Mouse (Mus musculus) neural tube, embryonic 15.5 days (tissue): Measurements from ENCODE around the gene Col4a3bp. TPM values are rescaled to one million over a fixed set of nuclear protein-coding genes. Genes with fewer than 3 reads are reported as not detected.

Experiments
- ATAC-seq: fragments of 200-750 bp; cut with Nextera tagmentation; 2 replicates; pipeline ENCODE4 v1.8.0; 2017; ENCODE audit warnings: mild to moderate bottlenecking, moderate TSS enrichment, moderate library complexity; ENCODE audit not compliant: low FRiP score
- H3K27ac ChIP-seq: fragments of 300-500 bp; sonication (generic); replicated peaks from 2 replicates; pipeline ENCODE4 v1.5.1; 2015; ENCODE audit warnings: mild to moderate bottlenecking, inconsistent platforms
- H3K27me3 ChIP-seq: fragments of 300-500 bp; sonication (generic); replicated peaks from 2 replicates; pipeline ENCODE4 v1.6.1; 2015; ENCODE audit warnings: inconsistent platforms
- H3K36me3 ChIP-seq: fragments of 300-500 bp; sonication (generic); 2 replicates; pipeline ENCODE4 v1.6.1; 2015; ENCODE audit warnings: inconsistent platforms
- H3K4me1 ChIP-seq: fragments of 300-500 bp; sonication (generic); 2 replicates; pipeline ENCODE4 v1.6.1; 2015; ENCODE audit warnings: inconsistent platforms
- H3K4me2 ChIP-seq: fragments of 300-500 bp; sonication (generic); 2 replicates; pipeline ENCODE4 v1.6.1; 2015; ENCODE audit warnings: inconsistent platforms, mild to moderate bottlenecking, moderate library complexity
- H3K4me3 ChIP-seq: fragments of 300-500 bp; sonication (generic); replicated peaks from 2 replicates; pipeline ENCODE4 v1.5.1; 2015; ENCODE audit warnings: mild to moderate bottlenecking, inconsistent platforms
- H3K9ac ChIP-seq: fragments of 300-500 bp; sonication (generic); replicated peaks from 2 replicates; pipeline ENCODE4 v1.6.1; 2015; ENCODE audit warnings: mild to moderate bottlenecking, inconsistent platforms
- H3K9me3 ChIP-seq: fragments of 300-500 bp; sonication (generic); replicated peaks from 2 replicates; pipeline ENCODE4 v1.6.1; 2016; ENCODE audit warnings: inconsistent platforms
- WGBS: fragments of 180-500 bp; shearing (Covaris S2); methylation state at CpG from one replicate; pipeline ENCODE4 v1.1.7; 2015; ENCODE audit warnings: mixed read lengths; 5-methylcytosine and 5-hydroxymethylcytosine counted together
- polyA plus RNA-seq: library from polyadenylated mRNA; unstranded; fragments of >200 nt; fragmentation: Nextera tagmentation; extraction: Ambion mirVana; gene quantifications from 2 replicates; pipeline ENCODE4 v1.2.1, GENCODE M21; 2015

Col4a3bp gene
- polyA plus RNA-seq, 1 experiment from 2014 or later: 9.0 TPM

GRCm38 (mm10) chr13:96521294-96521693 is 21.1 kb upstream of the Col4a3bp start:
- H3K9ac ChIP-seq: no peak overlapping the region
- H3K4me3 ChIP-seq: no peak overlapping the region
- no peaks in the 10 kb centered on the region for H3K9me3 ChIP-seq
- no peak for ATAC-seq
- no peaks in the 10 kb centered on the region for H3K4me1 ChIP-seq
- H3K27ac ChIP-seq: no peak overlapping the region
- no peak overlapping the region for H3K4me2 ChIP-seq
- no peaks in the 10 kb centered on the region for H3K27me3 ChIP-seq
- 89% methylated on average over 3 of the region's 3 CpGs for WGBS
- H3K36me3 ChIP-seq: no peaks in the 10 kb centered on the region

- ATAC-seq: no peak
- no peak overlapping the region for H3K4me3 ChIP-seq
- no peaks in the 10 kb centered on the region for H3K4me1 ChIP-seq
- H3K4me2 ChIP-seq: no peak overlapping the region
- 95% methylated on average over 3 of the region's 3 CpGs for WGBS
- H3K9ac ChIP-seq: no peak overlapping the region
- H3K27ac ChIP-seq: no peak overlapping the region
- no peaks in the 10 kb centered on the region for H3K9me3 ChIP-seq
- no peaks in the 10 kb centered on the region for H3K27me3 ChIP-seq
- peaks cover 3% of the 10 kb centered on the region; the same call in 1 of the 2 replicates for H3K36me3 ChIP-seq
Observed at GRCm38 (mm10) chr13:96527022-96527421, 15.4 kb upstream of the Col4a3bp start.

- no peak overlapping the region for H3K9ac ChIP-seq
- H3K27ac ChIP-seq: no peak overlapping the region
- peaks cover 3% of the 10 kb centered on the region; the same call in 1 of the 2 replicates for H3K36me3 ChIP-seq
- H3K4me2 ChIP-seq: no peak overlapping the region
- WGBS: 92% methylated on average over 11 of the region's 11 CpGs
- H3K9me3 ChIP-seq: no peaks in the 10 kb centered on the region
- ATAC-seq: no peak
- no peaks in the 10 kb centered on the region for H3K4me1 ChIP-seq
- H3K4me3 ChIP-seq: no peak overlapping the region
- no peaks in the 10 kb centered on the region for H3K27me3 ChIP-seq
Observed at GRCm38 (mm10) chr13:96527856-96528255, 14.6 kb upstream of the Col4a3bp start.

- no peaks in the 10 kb centered on the region for H3K27me3 ChIP-seq
- H3K9me3 ChIP-seq: no peaks in the 10 kb centered on the region
- H3K4me2 ChIP-seq: no peak overlapping the region
- no peak overlapping the region for H3K9ac ChIP-seq
- H3K4me3 ChIP-seq: no peak overlapping the region
- 96% methylated on average over 3 of the region's 3 CpGs for WGBS
- no peak overlapping the region for H3K27ac ChIP-seq
- no peak for ATAC-seq
- peaks cover 3% of the 10 kb centered on the region; the same call in 1 of the 2 replicates for H3K36me3 ChIP-seq
- no peaks in the 10 kb centered on the region for H3K4me1 ChIP-seq
Observed at GRCm38 (mm10) chr13:96528776-96529175, 13.6 kb upstream of the Col4a3bp start.

- 95% methylated on average over 3 of the region's 3 CpGs for WGBS
- no peak for ATAC-seq
Observed at GRCm38 (mm10) chr13:96529542-96529941, 12.9 kb upstream of the Col4a3bp start.

GRCm38 (mm10) chr13:96530064-96530463 is 12.4 kb upstream of the Col4a3bp start:
- H3K27me3 ChIP-seq: no peaks in the 10 kb centered on the region
- no peak overlapping the region for H3K9ac ChIP-seq
- 93% methylated on average over 9 of the region's 9 CpGs for WGBS
- H3K9me3 ChIP-seq: no peaks in the 10 kb centered on the region
- H3K4me3 ChIP-seq: no peak overlapping the region
- H3K27ac ChIP-seq: no peak overlapping the region
- ATAC-seq: no peak
- peaks cover 3% of the 10 kb centered on the region; the same call in 1 of the 2 replicates for H3K36me3 ChIP-seq
- no peaks in the 10 kb centered on the region for H3K4me1 ChIP-seq
- H3K4me2 ChIP-seq: no peak overlapping the region

More at GRCm38 (mm10) chr13:96529542-96529941, 12.9 kb upstream of the Col4a3bp start:
- no peaks in the 10 kb centered on the region for H3K9me3 ChIP-seq
- H3K27me3 ChIP-seq: no peaks in the 10 kb centered on the region
- H3K4me3 ChIP-seq: no peak overlapping the region
- H3K36me3 ChIP-seq: peaks cover 3% of the 10 kb centered on the region; the same call in 1 of the 2 replicates
- H3K4me1 ChIP-seq: no peaks in the 10 kb centered on the region
- H3K4me2 ChIP-seq: no peak overlapping the region
- H3K9ac ChIP-seq: no peak overlapping the region
- no peak overlapping the region for H3K27ac ChIP-seq

- Histone ChIP-seq H3K9me3 (no peaks in the 10 kb centered on the region), H3K36me3 (peaks cover 3% of the 10 kb centered on the region; the same call in 1 of the 2 replicates), H3K4me3 (no peak overlapping the region), H3K4me2 (no peak overlapping the region), H3K9ac (no peak overlapping the region), H3K4me1 (no peaks in the 10 kb centered on the region), H3K27ac (no peak overlapping the region), H3K27me3 (no peaks in the 10 kb centered on the region)
- ATAC-seq: no peak
- WGBS: 90% methylated on average over 6 of the region's 6 CpGs
Observed at GRCm38 (mm10) chr13:96532176-96532575, 10.2 kb upstream of the Col4a3bp start.

GRCm38 (mm10) chr13:96533742-96534141 is 8.7 kb upstream of the Col4a3bp start:
- Histone ChIP-seq H3K27ac (no peak overlapping the region), H3K4me3 (no peak overlapping the region), H3K9ac (no peak overlapping the region), H3K4me1 (no peaks in the 10 kb centered on the region), H3K36me3 (peaks cover 3% of the 10 kb centered on the region; the same call in 1 of the 2 replicates), H3K9me3 (no peaks in the 10 kb centered on the region), H3K27me3 (no peaks in the 10 kb centered on the region), H3K4me2 (no peak overlapping the region)
- WGBS: 46% methylated on average over 2 of the region's 2 CpGs
- no peak for ATAC-seq

- WGBS: 86% methylated on average over 5 of the region's 5 CpGs
- ATAC-seq: no peak
- Histone ChIP-seq H3K36me3 (no peaks in the 10 kb centered on the region), H3K27ac (no peak overlapping the region), H3K4me2 (no peak overlapping the region), H3K27me3 (no peaks in the 10 kb centered on the region), H3K9ac (no peak overlapping the region), H3K9me3 (no peaks in the 10 kb centered on the region), H3K4me3 (no peak overlapping the region), H3K4me1 (no peaks in the 10 kb centered on the region; the same call in 1 of the 2 replicates)
Observed at GRCm38 (mm10) chr13:96536821-96537572, 5.4 kb upstream of the Col4a3bp start.

GRCm38 (mm10) chr13:96538103-96538502 is 4.3 kb upstream of the Col4a3bp start:
- Histone ChIP-seq H3K27me3 (no peaks in the 10 kb centered on the region), H3K4me2 (no peak overlapping the region), H3K4me1 (no peaks in the 10 kb centered on the region; the same call in 1 of the 2 replicates), H3K9ac (no peak overlapping the region), H3K27ac (no peak overlapping the region), H3K36me3 (no peaks in the 10 kb centered on the region), H3K9me3 (no peaks in the 10 kb centered on the region), H3K4me3 (no peak overlapping the region)
- no peak for ATAC-seq
- WGBS: 93% methylated on average over 3 of the region's 3 CpGs

- Histone ChIP-seq H3K27me3 (no peaks in the 10 kb centered on the region), H3K4me1 (peaks cover 13% of the 10 kb centered on the region), H3K9me3 (no peaks in the 10 kb centered on the region), H3K4me3 (no peak overlapping the region), H3K9ac (no peak overlapping the region), H3K4me2 (peak overlapping the region; percentile 80), H3K36me3 (no peaks in the 10 kb centered on the region), H3K27ac (no peak overlapping the region)
- ATAC-seq: no peak
- 54% methylated on average over 2 of the region's 2 CpGs for WGBS
Observed at GRCm38 (mm10) chr13:96541381-96541780, 1.0 kb upstream of the Col4a3bp start.
